Mouse (Mus musculus) kidney, postnatal 0 days (tissue): Measurements from ENCODE around the gene Hapln4. TPM values are rescaled to one million over a fixed set of nuclear protein-coding genes. Genes with fewer than 3 reads are reported as not detected.
"Not testable (repeated sequence)": the region's sequence is repeated elsewhere in the genome, so short reads cannot be mapped to it uniquely, and the experiment has no call there.

Experiments
- ATAC-seq: fragments of 200-750 bp; cut with Nextera tagmentation; replicated peaks from 2 replicates; pipeline ENCODE4 v1.8.0; 2017; ENCODE audit warnings: low read depth, moderate number of reproducible peaks, moderate TSS enrichment, moderate library complexity; ENCODE audit not compliant: low FRiP score
- DNase-seq: peaks from one replicate; pipeline ENCODE4 v3.0.0-alpha.2; 2016; ENCODE audit warnings: low spot score
- H3K27ac ChIP-seq: fragments of 300-500 bp; sonication (generic); 2 replicates; pipeline ENCODE4 v1.5.1; 2014; ENCODE audit warnings: mild to moderate bottlenecking
- H3K27me3 ChIP-seq: fragments of 300-500 bp; sonication (generic); 2 replicates; pipeline ENCODE4 v1.6.1; 2014; ENCODE audit warnings: low read length, mixed read lengths; ENCODE audit not compliant: insufficient read depth
- H3K36me3 ChIP-seq: fragments of 300-500 bp; sonication (generic); 2 replicates; pipeline ENCODE4 v1.6.1; 2014; ENCODE audit warnings: low read length, mixed read lengths; ENCODE audit not compliant: insufficient read depth
- H3K4me1 ChIP-seq: fragments of 300-500 bp; sonication (generic); replicated peaks from 2 replicates; pipeline ENCODE4 v1.6.1; 2014; ENCODE audit warnings: antibody characterized with exemption, low read length, mixed read lengths; ENCODE audit not compliant: insufficient read depth
- H3K4me2 ChIP-seq: fragments of 300-500 bp; sonication (generic); 2 replicates; pipeline ENCODE4 v1.6.1; 2014; ENCODE audit warnings: mild to moderate bottlenecking, low read length, moderate library complexity, mixed read lengths
- H3K4me3 ChIP-seq: fragments of 300-500 bp; sonication (generic); replicated peaks from 2 replicates; pipeline ENCODE4 v1.5.1; 2014; ENCODE audit warnings: low read depth, low read length
- H3K9ac ChIP-seq: fragments of 300-500 bp; sonication (generic); 2 replicates; pipeline ENCODE4 v1.6.1; 2014; ENCODE audit warnings: low read depth, low read length
- H3K9me3 ChIP-seq: fragments of 300-500 bp; sonication (generic); replicated peaks from 2 replicates; pipeline ENCODE4 v1.6.1; 2016; ENCODE audit warnings: low read length, inconsistent platforms, mixed read lengths
- CTCF ChIP-seq: IDR thresholded peaks from 2 replicates; pipeline ENCODE4 v1.5.1; 2016; ENCODE audit warnings: antibody characterized with exemption, low read depth, mild to moderate bottlenecking, moderate library complexity
- WGBS: fragments of 180-500 bp; shearing (Covaris S2); extraction: QIAGEN DNeasy Blood & Tissue Kit; methylation state at CpG from one replicate; pipeline ENCODE4 v1.1.7; 2014; 5-methylcytosine and 5-hydroxymethylcytosine counted together
- polyA plus RNA-seq: library from polyadenylated mRNA; unstranded; fragments of >200 nt; fragmentation: Nextera tagmentation; extraction: Ambion mirVana; gene quantifications from 2 replicates; pipeline ENCODE4 v1.2.1, GENCODE M21; 2015

Gene Hapln4
- not detected in 2 replicates for polyA plus RNA-seq

DNA sequence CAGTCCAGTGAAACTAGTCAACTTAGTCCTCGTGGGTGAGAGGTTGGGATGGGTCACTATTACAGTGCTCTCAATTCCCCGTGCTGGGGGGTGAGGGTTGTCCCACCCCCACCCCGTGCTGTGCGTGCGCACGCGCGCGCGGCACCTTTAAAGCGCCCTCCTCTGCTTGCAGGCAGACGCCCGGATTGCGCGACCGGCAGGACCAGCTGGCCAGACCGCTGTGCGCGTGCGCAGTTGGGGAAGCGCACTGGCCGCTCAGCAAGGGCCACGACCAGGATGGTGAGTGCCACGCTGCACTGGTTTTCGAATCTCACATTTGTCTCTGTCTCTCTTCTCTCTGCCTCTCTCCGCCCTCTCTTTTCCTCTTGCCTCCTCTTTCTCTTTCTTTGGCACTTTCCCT lies at the start of gene Hapln4:
TSS of gene Hapln4 (plus strand) at position 173 of the 400 bp plus-strand sequence.
- no peaks in the 10 kb centered on the region for H3K9me3 ChIP-seq
- peaks cover 56% of the 10 kb centered on the region for H3K27me3 ChIP-seq
- WGBS: 2% methylated on average over 25 of the region's 26 CpGs
- no peak within 1 kb of the TSS for H3K27ac ChIP-seq
- DNase-seq (peak; percentile 61), ATAC-seq (0 out of 2 replicates have a peak, but pooled peaks have one; percentile 21)
- H3K4me2 ChIP-seq: peak within 1 kb of the TSS; percentile 70
- H3K9ac ChIP-seq: 0 out of 2 replicates have a peak within 1 kb of the TSS, but pooled peaks have one; percentile 27
- H3K36me3 ChIP-seq: no peaks in the 10 kb centered on the region
- peak within 1 kb of the TSS; percentile 39 for H3K4me3 ChIP-seq
- no peak for TF ChIP-seq CTCF
- peaks cover 10% of the 10 kb centered on the region for H3K4me1 ChIP-seq

GRCm38 (mm10) chr8:70037994-70038393 lies 45.3 kb upstream of the Hapln4 start:
- ATAC-seq: no peak
- H3K4me2 ChIP-seq: no peak overlapping the region

GRCm38 (mm10) chr8:70041885-70042546 lies 41.2 kb upstream of the Hapln4 start:
- ATAC-seq: peak; percentile 44
- DNase-seq: peak; percentile 1
- H3K4me1 ChIP-seq: 0 out of 2 replicates have a peak, but pooled peaks cover 24% of the 10 kb centered on the region
- H3K9me3 ChIP-seq: no peaks in the 10 kb centered on the region
- TF ChIP-seq CTCF: no peak
- no peaks in the 10 kb centered on the region for H3K36me3 ChIP-seq
- 1% methylated on average over 47 of the region's 47 CpGs for WGBS
- peak overlapping the region; percentile 97 for H3K9ac ChIP-seq
- peak overlapping the region; percentile 100 for H3K4me3 ChIP-seq
- H3K4me2 ChIP-seq: peak overlapping the region; percentile 91
- peak overlapping the region; percentile 75 for H3K27ac ChIP-seq
- no peaks in the 10 kb centered on the region for H3K27me3 ChIP-seq

More at GRCm38 (mm10) chr8:70037994-70038393, 45.3 kb upstream of the Hapln4 start:
- Histone ChIP-seq H3K27me3 (no peaks in the 10 kb centered on the region), H3K27ac (no peak overlapping the region), H3K9ac (no peak overlapping the region), H3K36me3 (0 out of 2 replicates have a peak, but pooled peaks cover 6% of the 10 kb centered on the region), H3K4me3 (no peak overlapping the region), H3K4me1 (0 out of 2 replicates have a peak, but pooled peaks cover 18% of the 10 kb centered on the region), H3K9me3 (no peaks in the 10 kb centered on the region)
- TF ChIP-seq CTCF: no peak
- WGBS: 94% methylated on average over 1 of the region's 1 CpGs
- DNase-seq: no peak

DNA sequence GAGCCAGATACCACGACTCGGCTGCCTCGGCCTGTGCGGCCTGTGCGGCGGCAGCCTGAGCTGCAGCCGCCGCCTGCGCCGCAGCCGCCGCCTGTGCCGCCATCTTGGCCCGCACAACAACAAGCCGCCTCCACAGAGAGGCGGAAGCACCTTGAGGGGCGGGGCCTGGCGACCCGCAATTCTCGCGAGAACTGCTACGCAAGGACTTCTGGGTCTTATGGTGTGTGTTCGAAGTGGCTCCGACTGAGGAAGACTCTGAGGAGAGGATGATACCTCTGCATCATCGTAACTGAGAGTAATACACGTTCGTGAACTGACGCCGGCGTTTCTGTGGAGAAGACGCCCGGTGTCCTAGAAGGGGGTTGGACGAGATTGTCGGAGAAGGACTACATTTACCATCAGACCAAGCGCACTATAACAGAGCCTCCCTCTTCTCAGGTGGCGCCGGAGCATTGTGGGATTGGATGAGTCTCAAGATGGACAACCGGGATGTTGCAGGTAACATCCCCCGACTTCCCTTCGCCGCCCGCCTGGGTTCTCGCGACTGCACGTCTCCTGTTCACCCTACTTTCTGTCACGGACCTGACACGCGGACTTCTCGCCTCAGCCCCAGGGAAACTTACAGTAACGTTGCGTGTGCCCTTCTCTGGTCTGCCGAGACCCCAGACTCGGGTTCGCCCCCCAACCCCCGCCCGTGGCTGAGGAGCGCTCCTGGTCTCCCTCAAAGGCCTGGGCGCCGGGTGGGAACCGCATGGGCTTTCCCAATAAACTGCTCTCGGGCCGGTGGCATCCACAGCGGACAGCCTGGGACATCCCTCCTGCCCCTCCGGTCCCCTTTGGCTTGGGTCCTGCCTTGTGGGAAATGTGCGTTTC lies 40.4 kb upstream of the Hapln4 start, which contains the start of the genes Mau2 and Sugp1:
TSS of gene Mau2 (minus strand) at position 152 of the 873 bp plus-strand sequence.
TSS of gene Sugp1 (plus strand) at position 231 of the 873 bp plus-strand sequence.
- Histone ChIP-seq H3K9me3 (no peaks in the 10 kb centered on the region), H3K27me3 (no peaks in the 10 kb centered on the region), H3K9ac (peak within 1 kb of the TSS; percentile 97), H3K27ac (peak within 1 kb of the TSS; percentile 75), H3K4me3 (peak within 1 kb of the TSS; percentile 100), H3K36me3 (no peaks in the 10 kb centered on the region), H3K4me2 (peak within 1 kb of the TSS; percentile 91), H3K4me1 (0 out of 2 replicates have a peak, but pooled peaks cover 24% of the 10 kb centered on the region)
- no peak for TF ChIP-seq CTCF
- peak; percentile 95 for DNase-seq
- ATAC-seq: peak; percentile 94
- WGBS: under 1% methylated on average over 65 of the region's 65 CpGs

GRCm38 (mm10) chr8:70043996-70044395 lies 39.3 kb upstream of the Hapln4 start:
- Histone ChIP-seq H3K9ac (0 out of 2 replicates have a peak overlapping the region, but pooled peaks have one; percentile 97), H3K4me1 (0 out of 2 replicates have a peak, but pooled peaks cover 24% of the 10 kb centered on the region), H3K4me3 (no peak overlapping the region), H3K27me3 (no peaks in the 10 kb centered on the region), H3K27ac (no peak overlapping the region), H3K4me2 (peak overlapping the region; percentile 91; the same call in 1 of the 2 replicates), H3K36me3 (no peaks in the 10 kb centered on the region; the same call in 1 of the 2 replicates), H3K9me3 (no peaks in the 10 kb centered on the region)
- TF ChIP-seq CTCF: no peak
- no peak for DNase-seq
- ATAC-seq: no peak
- 84% methylated on average over 5 of the region's 5 CpGs for WGBS

- peaks cover 26% of the 10 kb centered on the region; the same call in 1 of the 2 replicates for H3K36me3 ChIP-seq
- no peak for TF ChIP-seq CTCF
Measured at GRCm38 (mm10) chr8:70049662-70050061, 33.6 kb upstream of the Hapln4 start.

GRCm38 (mm10) chr8:70050434-70050833 lies 32.8 kb upstream of the Hapln4 start:
- H3K36me3 ChIP-seq: peaks cover 34% of the 10 kb centered on the region
- not testable (repeated sequence) for H3K9ac ChIP-seq, H3K9me3 ChIP-seq, ATAC-seq, H3K4me3 ChIP-seq, H3K27ac ChIP-seq, DNase-seq, H3K4me2 ChIP-seq, H3K4me1 ChIP-seq, H3K27me3 ChIP-seq
- WGBS: 99% methylated on average over 5 of the region's 5 CpGs

More at GRCm38 (mm10) chr8:70049662-70050061, 33.6 kb upstream of the Hapln4 start:
- H3K4me1 ChIP-seq: no peaks in the 10 kb centered on the region
- no peak overlapping the region for H3K9ac ChIP-seq
- ATAC-seq (no peak), DNase-seq (no peak)
- no peak overlapping the region for H3K4me3 ChIP-seq
- H3K27me3 ChIP-seq: no peaks in the 10 kb centered on the region
- no peak overlapping the region for H3K27ac ChIP-seq
- no peak overlapping the region for H3K4me2 ChIP-seq
- no peaks in the 10 kb centered on the region for H3K9me3 ChIP-seq
